Mouse (Mus musculus): ENCODE results near the gene Ppig.

Ppig gene

GRCm38 (mm10) chr2:69763340-69763739 lies 41.0 kb downstream of the Ppig start:
- no peak for DNase-seq (ENCODE audit: low spot score)

- no peak for DNase-seq (ENCODE audit: low spot score)
Measured at GRCm38 (mm10) chr2:69764716-69765115, 42.4 kb downstream of the Ppig start.

- DNase-seq (ENCODE audit: low spot score) = no peak
Measured at GRCm38 (mm10) chr2:69773331-69773730, 51.0 kb downstream of the Ppig start.

- DNase-seq (ENCODE audit: low spot score) = no peak
Measured at GRCm38 (mm10) chr2:69777985-69778835, 55.9 kb downstream of the Ppig start.

- DNase-seq (ENCODE audit: low spot score) = no peak
Measured at GRCm38 (mm10) chr2:69778836-69779177, 56.5 kb downstream of the Ppig start.

GRCm38 (mm10) chr2:69788974-69789373 lies 66.6 kb downstream of the Ppig start:
- no peak for DNase-seq (ENCODE audit: low spot score)

GRCm38 (mm10) chr2:69789429-69790069 lies 67.2 kb downstream of the Ppig start, which contains the start of the genes Ccdc173 and Phospho2:
Gene Ccdc173 (minus strand): TSS chr2:69789575.
Gene Phospho2 (plus strand): TSS chr2:69789623.
- peak; percentile 96 for DNase-seq (ENCODE audit: low spot score)

GRCm38 (mm10) chr2:69790285-69790684 lies 67.9 kb downstream of the Ppig start:
- DNase-seq (ENCODE audit: low spot score) = peak; percentile 70

- no peak for DNase-seq (ENCODE audit: low spot score)
Measured at GRCm38 (mm10) chr2:69790722-69791121, 68.4 kb downstream of the Ppig start.

GRCm38 (mm10) chr2:69802911-69803312 lies 80.6 kb downstream of the Ppig start:
- no peak for DNase-seq (ENCODE audit: low spot score)

Measured in left cerebral cortex, adult 11 months (tissue).